Mouse (Mus musculus): Measurements from ENCODE around the gene Sema4a. TPM values are rescaled to one million over a fixed set of nuclear protein-coding genes. Genes with fewer than 3 reads are reported as not detected.

The Sema4a gene
- polyA plus RNA-seq (2015; fragmentation: Nextera tagmentation; extraction: Ambion mirVana), result 2.1 and 5.3 TPM in 2 replicates

DNA sequence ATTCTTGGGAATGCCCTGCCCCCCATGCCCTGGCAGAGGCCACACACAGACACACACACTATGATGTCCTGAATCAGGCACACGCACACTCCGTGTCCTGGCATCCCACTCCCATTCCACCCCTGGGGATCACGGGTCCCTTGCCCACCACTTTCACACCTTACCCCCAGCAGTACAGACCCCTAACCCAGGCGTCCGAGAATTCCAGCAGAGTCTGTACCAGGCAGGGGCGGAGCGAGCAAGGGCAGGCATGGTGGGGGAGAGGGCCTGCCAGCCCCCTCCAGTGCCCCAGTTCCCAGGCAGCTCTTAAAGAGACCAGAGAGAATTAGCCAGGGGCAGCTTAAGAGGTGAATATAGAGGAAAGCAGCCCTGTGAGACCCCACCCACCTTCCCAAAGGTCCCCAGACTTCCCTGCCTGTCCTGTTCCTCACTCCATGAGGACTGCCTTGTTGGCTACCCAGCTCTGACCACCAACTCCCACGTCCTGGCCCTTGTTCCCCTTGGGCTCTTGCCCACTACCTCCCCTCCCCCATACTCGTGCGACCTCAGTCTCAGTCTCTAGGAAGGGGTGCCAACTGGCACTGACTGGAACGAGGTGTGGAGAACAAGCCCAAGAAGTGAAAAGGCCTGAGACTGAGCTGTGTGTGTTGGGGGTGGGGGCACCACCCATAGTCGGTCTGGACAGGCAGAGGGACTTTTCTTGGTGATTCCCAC is at the start of gene Sema4a:
Sema4a (minus strand) TSS at position 200 of the 714 bp plus-strand sequence.
- H3K9me3 ChIP-seq (replicated peaks), result no peaks in the 10 kb centered on the region
- H3K27ac ChIP-seq, result no peak within 1 kb of the TSS
- ATAC-seq (replicated peaks; ENCODE audit: insufficient number of reproducible peaks, insufficient read depth, low FRiP score, low read depth), result no peak
- H3K9ac ChIP-seq, result no peak within 1 kb of the TSS
- H3K4me1 ChIP-seq (replicated peaks), result peaks cover 7% of the 10 kb centered on the region; the same call in 1 of the 2 replicates
- H3K36me3 ChIP-seq, result no peaks in the 10 kb centered on the region
- peaks cover 48% of the 10 kb centered on the region for H3K27me3 ChIP-seq
- 35% methylated on average over 12 of the region's 12 CpGs for WGBS
- H3K4me2 ChIP-seq, result no peak within 1 kb of the TSS
- H3K4me3 ChIP-seq, result no peak within 1 kb of the TSS

DNA sequence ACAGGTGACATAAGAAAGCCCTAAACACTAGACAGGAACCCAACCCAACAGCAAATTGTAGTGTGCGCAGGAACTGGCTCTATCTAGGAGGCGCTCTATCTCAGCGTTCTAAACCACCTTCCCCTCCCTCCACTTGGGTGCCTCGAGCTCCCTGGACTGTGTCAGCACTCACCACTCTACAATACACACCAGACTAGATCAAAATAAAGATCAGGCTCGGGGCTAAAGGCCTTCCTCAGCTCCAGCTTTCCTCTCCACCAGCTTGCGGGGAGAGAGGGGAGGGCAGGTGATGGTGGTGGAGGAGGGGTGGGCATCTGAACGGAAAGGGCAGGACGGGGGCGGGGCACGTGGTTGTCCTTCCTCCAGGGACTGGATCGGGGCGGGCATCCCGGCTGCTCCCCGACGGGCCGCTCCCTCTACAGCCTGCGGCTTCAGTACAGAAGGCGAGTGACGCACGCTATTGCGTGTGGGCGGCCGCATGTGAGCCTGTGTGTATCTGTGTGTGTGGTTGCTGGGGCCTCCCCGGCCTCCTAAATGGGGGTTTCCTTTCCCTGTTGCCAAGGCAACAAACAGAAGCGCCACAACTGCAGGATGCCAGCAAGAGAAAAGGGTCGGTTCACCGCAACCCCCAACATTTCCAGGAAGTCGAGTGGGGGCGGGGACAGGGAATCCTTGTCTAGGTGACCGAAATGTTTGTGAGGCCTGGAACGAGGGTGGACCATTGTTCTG is 48.9 kb upstream of the Sema4a start, which contains the start of gene Lmna:
Lmna (minus strand) TSS at position 265 of the 729 bp plus-strand sequence.
- peak; percentile 96 for ATAC-seq (replicated peaks; ENCODE audit: insufficient number of reproducible peaks, insufficient read depth, low FRiP score, low read depth)
- peaks cover 50% of the 10 kb centered on the region for H3K4me1 ChIP-seq (replicated peaks)
- WGBS, result under 1% methylated on average over 31 of the region's 31 CpGs

DNA sequence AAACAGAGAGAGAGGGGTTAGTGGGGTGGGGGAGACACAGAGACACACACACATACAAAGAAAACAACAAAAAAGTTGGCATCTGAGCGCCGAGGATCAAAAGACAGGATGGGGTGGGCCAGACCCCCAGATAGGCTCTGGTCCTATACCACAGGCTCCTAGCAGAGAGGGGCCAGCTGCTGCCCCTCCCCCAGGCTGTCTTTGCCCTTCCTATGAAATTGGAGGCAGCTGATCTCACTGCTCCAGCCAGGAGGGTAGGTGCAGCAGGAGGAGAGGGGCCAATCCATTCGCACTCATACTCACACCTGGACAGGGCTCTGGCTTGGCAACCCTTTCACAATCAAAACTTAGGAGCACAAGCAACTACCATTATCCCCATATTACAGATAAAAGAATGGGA is 48.3 kb upstream of the Sema4a start:
- ATAC-seq (replicated peaks; ENCODE audit: insufficient number of reproducible peaks, insufficient read depth, low FRiP score, low read depth), result no peak
- Histone ChIP-seq H3K9me3 (replicated peaks) (no peaks in the 10 kb centered on the region), H3K4me3 (peak overlapping the region; percentile 48), H3K36me3 (no peaks in the 10 kb centered on the region), H3K4me2 (peak overlapping the region; percentile 64), H3K27me3 (no peaks in the 10 kb centered on the region), H3K27ac (peak overlapping the region; percentile 90), H3K4me1 (replicated peaks) (peaks cover 47% of the 10 kb centered on the region), H3K9ac (peak overlapping the region; percentile 53; the same call in 1 of the 2 replicates)
- WGBS, result 56% methylated on average over 3 of the region's 3 CpGs

More for the DNA sequence above, 48.9 kb upstream of the Sema4a start, which contains the start of gene Lmna:
- peak within 1 kb of the TSS; percentile 64 for H3K4me2 ChIP-seq
- H3K27ac ChIP-seq, result peak within 1 kb of the TSS; percentile 90
- H3K9me3 ChIP-seq (replicated peaks), result no peaks in the 10 kb centered on the region
- no peaks in the 10 kb centered on the region for H3K27me3 ChIP-seq
- H3K36me3 ChIP-seq, result no peaks in the 10 kb centered on the region
- peak within 1 kb of the TSS; percentile 48 for H3K4me3 ChIP-seq
- H3K9ac ChIP-seq, result peak within 1 kb of the TSS; percentile 53

DNA sequence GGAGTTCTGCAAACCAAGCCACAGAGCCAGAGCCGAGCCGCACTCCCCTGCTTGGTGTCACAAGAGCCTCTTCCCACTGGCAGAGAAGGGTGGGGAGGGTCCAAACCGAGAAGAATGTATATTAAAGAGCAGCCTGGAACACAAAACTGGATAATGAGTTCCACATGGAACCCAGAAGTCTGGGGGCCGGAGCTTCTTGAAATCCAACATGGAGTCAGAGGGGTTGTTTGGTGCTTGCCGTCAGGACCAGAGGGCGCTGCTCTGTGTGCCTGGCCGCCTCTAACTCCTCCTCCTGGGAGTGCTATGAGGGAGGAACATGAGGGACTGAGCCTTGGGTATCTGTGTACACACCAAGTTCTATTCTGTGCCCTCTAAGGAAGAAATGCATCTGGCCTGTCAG is 44.8 kb upstream of the Sema4a start:
- Histone ChIP-seq H3K9me3 (replicated peaks) (no peaks in the 10 kb centered on the region), H3K4me3 (no peak overlapping the region), H3K9ac (no peak overlapping the region), H3K27ac (no peak overlapping the region), H3K27me3 (no peaks in the 10 kb centered on the region), H3K4me2 (no peak overlapping the region), H3K4me1 (replicated peaks) (peaks cover 46% of the 10 kb centered on the region), H3K36me3 (no peaks in the 10 kb centered on the region)
- WGBS, result 55% methylated on average over 7 of the region's 7 CpGs
- no peak for ATAC-seq (replicated peaks; ENCODE audit: insufficient number of reproducible peaks, insufficient read depth, low FRiP score, low read depth)

DNA sequence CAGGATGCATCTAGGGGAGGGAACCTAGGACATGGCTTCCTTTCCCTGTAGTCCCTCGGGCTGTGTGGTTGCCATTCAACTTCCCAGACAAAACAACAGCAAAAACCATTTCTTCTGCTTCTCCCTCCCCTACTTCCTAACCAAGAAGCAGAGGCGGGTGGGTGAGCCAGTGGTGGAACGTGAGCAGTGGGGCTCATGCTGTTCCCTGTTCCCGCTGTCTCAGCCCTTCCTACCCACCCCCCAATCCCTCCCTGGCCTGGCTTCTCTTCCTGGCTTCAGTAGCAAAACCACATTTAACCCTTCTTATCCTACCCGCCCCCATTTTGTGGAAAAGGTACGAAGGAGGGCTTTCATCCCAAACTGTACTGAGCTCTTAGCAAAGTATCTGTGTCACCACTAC is 44.1 kb upstream of the Sema4a start:
- Histone ChIP-seq H3K27me3 (no peaks in the 10 kb centered on the region), H3K4me1 (replicated peaks) (peaks cover 46% of the 10 kb centered on the region), H3K4me3 (no peak overlapping the region), H3K36me3 (no peaks in the 10 kb centered on the region), H3K9ac (no peak overlapping the region), H3K4me2 (no peak overlapping the region), H3K9me3 (replicated peaks) (no peaks in the 10 kb centered on the region), H3K27ac (no peak overlapping the region)
- WGBS, result 56% methylated on average over 6 of the region's 6 CpGs
- no peak for ATAC-seq (replicated peaks; ENCODE audit: insufficient number of reproducible peaks, insufficient read depth, low FRiP score, low read depth)

DNA sequence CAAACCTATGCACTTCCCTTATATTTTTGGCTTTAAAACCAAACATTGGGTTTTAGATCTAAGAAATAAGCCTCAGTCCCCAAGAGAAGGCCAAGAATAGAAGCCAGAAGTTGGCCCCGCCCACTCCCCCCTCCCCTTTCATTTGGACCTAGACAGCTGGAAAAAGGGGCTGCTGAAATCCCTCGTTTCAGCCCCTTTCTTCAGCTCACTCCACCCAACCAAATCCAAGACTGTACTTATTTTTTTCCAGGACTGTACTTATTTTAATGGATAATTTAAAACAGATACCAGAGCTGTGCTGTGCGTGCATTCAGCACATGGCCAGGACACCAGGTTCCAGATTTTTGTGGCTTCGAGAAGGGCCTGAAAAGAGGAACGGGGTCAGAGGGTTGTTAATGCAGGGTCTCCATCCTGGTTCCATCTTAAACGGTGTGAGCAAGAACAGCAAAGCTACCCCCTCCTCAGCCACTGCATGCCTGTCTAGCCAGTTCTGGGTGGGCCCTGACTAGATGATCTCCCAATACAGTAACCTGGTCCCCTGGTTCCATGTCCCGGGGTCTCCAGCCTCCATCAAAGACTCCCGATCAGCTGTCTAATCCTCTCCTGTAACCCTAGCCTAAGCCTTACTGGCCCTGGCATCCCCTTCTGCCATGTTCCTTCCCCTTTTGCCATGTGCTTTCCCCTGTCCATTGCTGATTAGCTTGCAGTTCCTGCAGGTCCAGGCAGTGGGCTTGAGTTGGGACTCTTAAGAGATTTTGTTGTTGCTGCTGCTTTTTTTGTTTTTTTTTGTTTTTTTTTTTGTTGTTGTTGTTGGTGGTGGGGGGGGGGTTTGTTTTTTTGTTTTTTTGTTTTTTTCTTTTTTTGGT is 43.1 kb upstream of the Sema4a start:
- Histone ChIP-seq H3K36me3 (no peaks in the 10 kb centered on the region), H3K9me3 (replicated peaks) (no peaks in the 10 kb centered on the region), H3K27ac (peak overlapping the region; percentile 88), H3K27me3 (no peaks in the 10 kb centered on the region), H3K4me2 (peak overlapping the region; percentile 86; the same call in 1 of the 2 replicates), H3K9ac (no peak overlapping the region), H3K4me1 (replicated peaks) (peaks cover 43% of the 10 kb centered on the region), H3K4me3 (no peak overlapping the region)
- 39% methylated on average over 8 of the region's 8 CpGs for WGBS
- ATAC-seq (replicated peaks; ENCODE audit: insufficient number of reproducible peaks, insufficient read depth, low FRiP score, low read depth), result no peak

DNA sequence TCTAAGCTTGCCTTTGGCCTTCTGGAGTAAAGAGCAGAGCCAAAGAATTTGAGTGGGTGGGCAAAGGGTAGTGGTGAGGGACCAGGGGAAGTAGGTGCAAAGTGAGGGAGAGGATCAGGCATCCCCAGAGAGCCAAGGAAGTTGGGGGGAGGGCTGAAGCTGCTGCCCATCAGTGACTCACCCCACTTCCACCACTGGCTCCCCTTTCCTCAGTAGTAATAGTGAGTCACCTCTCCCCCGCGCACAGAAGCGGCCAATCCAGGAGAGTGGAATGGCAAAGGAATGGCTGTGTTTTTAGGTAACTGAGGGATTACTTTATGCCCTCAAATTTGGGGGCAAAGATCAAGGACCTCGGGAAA is 42.5 kb upstream of the Sema4a start:
- no peaks in the 10 kb centered on the region for H3K27me3 ChIP-seq
- WGBS, result 17% methylated on average over 4 of the region's 4 CpGs
- no peaks in the 10 kb centered on the region for H3K36me3 ChIP-seq
- peaks cover 42% of the 10 kb centered on the region for H3K4me1 ChIP-seq (replicated peaks)
- H3K4me3 ChIP-seq, result peak overlapping the region; percentile 70
- no peaks in the 10 kb centered on the region for H3K9me3 ChIP-seq (replicated peaks)
- peak; percentile 41 for ATAC-seq (replicated peaks; ENCODE audit: insufficient number of reproducible peaks, insufficient read depth, low FRiP score, low read depth)
- H3K27ac ChIP-seq, result peak overlapping the region; percentile 88
- peak overlapping the region; percentile 86 for H3K4me2 ChIP-seq
- peak overlapping the region; percentile 87; the same call in 1 of the 2 replicates for H3K9ac ChIP-seq

DNA sequence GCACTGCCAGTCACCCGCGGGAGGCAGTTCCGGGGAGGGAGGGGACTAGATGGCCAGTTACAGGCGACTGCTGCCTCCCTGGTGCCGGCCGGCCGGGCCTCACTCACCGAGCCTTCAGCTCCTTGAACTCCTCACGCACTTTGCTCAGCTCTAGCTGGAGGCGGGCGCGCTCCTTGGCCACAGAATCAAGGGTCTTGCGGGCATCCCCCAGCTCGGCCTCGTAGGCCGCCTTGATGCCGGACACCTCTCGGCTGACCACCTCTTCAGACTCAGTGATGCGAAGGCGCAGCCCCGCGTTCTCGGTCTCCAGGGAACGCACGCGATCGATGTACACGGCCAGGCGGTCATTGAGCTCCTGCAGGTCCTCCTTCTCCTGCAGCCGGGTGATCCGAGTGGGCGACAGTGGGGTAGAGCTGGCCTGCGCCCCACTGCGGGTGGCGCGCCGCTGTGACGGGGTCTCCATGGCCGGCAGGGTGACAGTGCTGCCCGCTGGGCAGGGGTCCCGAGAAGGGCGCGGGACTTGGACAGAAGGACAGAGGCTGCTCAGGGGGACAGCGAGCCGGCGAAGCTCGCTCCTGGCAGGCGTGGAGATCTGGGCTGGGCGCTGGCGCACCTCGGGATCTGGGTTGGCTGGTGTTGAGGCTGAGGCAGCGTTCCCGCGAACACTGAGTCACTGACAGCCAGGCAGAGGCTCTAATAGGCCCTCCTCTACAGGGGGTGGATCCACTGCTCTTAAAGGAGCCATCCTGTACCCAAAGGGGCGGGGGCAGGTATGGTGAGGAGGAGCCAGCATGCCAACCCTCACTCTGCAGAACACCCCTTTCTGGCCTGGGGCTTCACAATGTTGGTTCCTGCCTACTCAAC is 41.9 kb upstream of the Sema4a start:
- Histone ChIP-seq H3K4me3 (peak overlapping the region; percentile 70), H3K27ac (peak overlapping the region; percentile 88), H3K4me2 (peak overlapping the region; percentile 86), H3K36me3 (no peaks in the 10 kb centered on the region), H3K9me3 (replicated peaks) (no peaks in the 10 kb centered on the region), H3K4me1 (replicated peaks) (peaks cover 42% of the 10 kb centered on the region), H3K9ac (peak overlapping the region; percentile 87), H3K27me3 (no peaks in the 10 kb centered on the region)
- ATAC-seq (replicated peaks; ENCODE audit: insufficient number of reproducible peaks, insufficient read depth, low FRiP score, low read depth), result peak; percentile 93
- under 1% methylated on average over 55 of the region's 55 CpGs for WGBS

DNA sequence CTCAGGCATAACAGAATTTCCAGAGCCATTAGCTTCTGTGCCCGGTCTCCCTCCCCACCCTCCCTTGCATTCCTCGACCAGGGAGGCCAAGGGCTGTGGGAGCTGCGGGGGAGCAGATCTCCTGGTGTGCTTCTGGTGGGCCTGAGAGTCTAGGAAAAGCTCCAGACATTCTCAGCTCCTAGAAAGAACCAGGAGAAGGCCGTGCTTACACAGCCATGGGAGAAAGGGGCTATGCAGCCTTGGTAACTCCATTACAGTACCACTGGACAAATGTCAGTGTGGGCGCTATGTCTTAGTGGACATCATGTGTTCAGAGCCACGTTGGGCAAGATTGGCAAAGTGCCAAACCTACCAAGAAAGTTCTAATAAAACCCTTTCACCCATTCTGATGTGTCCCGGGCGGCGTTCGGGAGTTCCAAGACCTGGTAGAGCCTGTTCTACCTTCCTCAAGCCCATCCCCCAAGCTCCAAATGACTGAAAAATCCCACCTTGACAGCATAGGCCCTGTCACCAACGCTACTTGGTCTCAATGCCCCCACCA is 41.1 kb upstream of the Sema4a start:
- Histone ChIP-seq H3K4me1 (replicated peaks) (peaks cover 48% of the 10 kb centered on the region), H3K27me3 (no peaks in the 10 kb centered on the region), H3K27ac (peak overlapping the region; percentile 88), H3K4me2 (peak overlapping the region; percentile 86), H3K9ac (peak overlapping the region; percentile 87), H3K4me3 (peak overlapping the region; percentile 70), H3K36me3 (no peaks in the 10 kb centered on the region), H3K9me3 (replicated peaks) (no peaks in the 10 kb centered on the region)
- ATAC-seq (replicated peaks; ENCODE audit: insufficient number of reproducible peaks, insufficient read depth, low FRiP score, low read depth), result no peak
- 12% methylated on average over 11 of the region's 11 CpGs for WGBS

DNA sequence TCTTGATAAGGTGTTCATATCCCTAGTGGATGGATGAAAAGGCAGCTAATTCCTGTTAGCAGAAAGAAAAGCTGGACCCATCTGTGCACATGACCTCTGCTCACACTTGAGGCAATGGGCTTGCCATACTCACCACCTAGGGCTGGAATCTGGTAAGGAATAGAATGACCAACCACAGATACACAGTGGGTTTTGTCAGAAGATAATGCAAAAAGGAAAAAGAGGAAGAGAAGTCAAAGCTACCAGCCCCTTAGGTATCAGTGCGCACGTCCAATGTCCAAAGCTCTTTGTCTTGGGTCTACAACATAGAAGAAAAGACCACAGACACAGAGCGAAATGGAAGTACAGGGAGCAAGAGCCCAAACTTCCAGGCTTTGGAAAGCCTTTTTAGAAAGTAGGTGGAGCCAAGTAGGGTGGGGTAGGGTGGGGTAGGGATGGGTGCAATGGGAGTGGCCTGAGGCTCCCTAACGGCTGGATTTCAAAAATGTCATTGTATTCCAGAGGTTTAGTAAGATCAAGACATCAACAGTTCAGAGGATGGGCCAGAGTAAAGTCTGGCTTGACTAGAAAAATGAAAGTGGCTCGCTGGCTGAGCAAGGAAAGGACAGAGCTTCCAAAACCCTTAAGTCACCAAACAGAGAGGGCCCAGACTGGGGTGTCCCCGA is 40.5 kb upstream of the Sema4a start:
- H3K4me1 ChIP-seq (replicated peaks), result peaks cover 52% of the 10 kb centered on the region

More for the DNA sequence above, 40.5 kb upstream of the Sema4a start:
- H3K4me3 ChIP-seq, result peak overlapping the region; percentile 70
- H3K27ac ChIP-seq, result peak overlapping the region; percentile 88
- no peaks in the 10 kb centered on the region for H3K9me3 ChIP-seq (replicated peaks)
- H3K27me3 ChIP-seq, result no peaks in the 10 kb centered on the region
- H3K36me3 ChIP-seq, result no peaks in the 10 kb centered on the region
- no peak for ATAC-seq (replicated peaks; ENCODE audit: insufficient number of reproducible peaks, insufficient read depth, low FRiP score, low read depth)
- H3K4me2 ChIP-seq, result peak overlapping the region; percentile 86
- peak overlapping the region; percentile 87 for H3K9ac ChIP-seq
- 50% methylated on average over 6 of the region's 6 CpGs for WGBS
